Mouse (Mus musculus): ENCODE data around the gene Ppp1r27.

DNA sequence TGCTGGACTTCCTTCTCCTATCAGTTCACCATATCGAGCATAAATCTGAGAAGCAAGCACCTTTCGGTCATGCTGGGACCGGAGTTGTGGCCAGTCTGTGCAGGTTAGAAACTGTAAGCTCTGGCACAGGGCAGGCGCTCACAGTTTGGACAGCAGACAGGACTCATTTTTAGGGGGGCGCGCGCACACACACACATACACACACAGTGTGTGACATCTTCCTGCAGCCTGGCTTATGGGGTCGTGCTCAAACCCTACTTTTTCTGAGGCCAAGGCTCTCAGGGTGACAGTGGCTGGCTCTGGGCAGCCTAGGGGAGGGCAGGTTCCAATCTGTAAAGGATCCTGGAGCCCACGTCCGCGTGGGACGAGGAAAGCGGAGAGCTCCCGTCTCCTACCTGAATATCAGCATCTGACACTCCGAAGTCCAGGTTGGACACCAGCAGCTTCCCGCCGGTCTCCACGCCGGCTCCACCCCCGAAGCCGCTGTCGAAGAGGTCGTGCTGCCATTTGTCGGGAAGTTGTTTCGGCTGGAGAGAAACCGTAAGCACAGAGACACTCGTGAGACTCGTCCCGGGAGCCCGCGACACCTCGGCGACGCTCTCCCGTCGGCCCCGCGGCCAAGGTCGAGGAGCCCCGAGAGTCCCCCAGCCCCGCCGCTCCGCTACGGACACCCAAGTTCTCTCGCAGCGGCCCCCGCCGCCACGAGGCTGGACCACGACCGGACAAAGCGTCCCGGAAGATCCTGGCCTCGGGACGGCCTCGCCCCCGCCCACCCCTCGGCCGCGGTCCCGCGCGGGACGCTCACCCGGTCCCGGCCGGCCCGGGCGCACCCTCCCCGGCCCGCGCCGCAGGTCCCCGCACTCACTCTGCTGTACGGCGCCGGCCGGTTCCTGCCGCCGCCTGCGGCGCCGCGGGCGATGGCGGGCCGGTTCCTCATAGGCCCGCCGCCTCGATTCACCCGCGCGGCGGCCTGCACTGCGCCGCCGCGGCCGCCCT, 46.6 kb upstream of the Ppp1r27 start:
- no peak for TF ChIP-seq CTCF (IDR thresholded peaks at IDR 0.05)
- TF ChIP-seq EP300 (IDR thresholded peaks at IDR 0.05): no peak
